Mouse (Mus musculus) limb, embryonic 11.5 days (tissue): ENCODE measurements at regions not wholly inside any gene's neighbourhood (a gene's known extent, or its start where the extent isn't known, plus 50 kb on each side); places are given as distances from the start of the nearest gene placed in this dataset.

Experiments used
- ATAC-seq: fragments of 200-750 bp; cut with Nextera tagmentation; 2 replicates; pipeline ENCODE4 v1.8.0; 2017; ENCODE audit warnings: low read depth; ENCODE audit not compliant: insufficient number of reproducible peaks, low FRiP score, low TSS enrichment
- DNase-seq: peaks from one replicate; pipeline ENCODE4 v3.0.0-alpha.2; 2015; ENCODE audit warnings: low spot score
- H3K27ac ChIP-seq: fragments of 300-500 bp; sonication (generic); replicated peaks from 2 replicates; pipeline ENCODE4 v1.5.1; 2014; ENCODE audit warnings: low read depth, mild to moderate bottlenecking, low read length
- H3K27me3 ChIP-seq: fragments of 300-500 bp; sonication (generic); 2 replicates; pipeline ENCODE4 v1.6.1; 2014; ENCODE audit warnings: mild to moderate bottlenecking, low read length, mixed read lengths; ENCODE audit not compliant: control insufficient read depth, insufficient read depth
- H3K36me3 ChIP-seq: fragments of 300-500 bp; sonication (generic); 2 replicates; pipeline ENCODE4 v1.6.1; 2014; ENCODE audit warnings: mild to moderate bottlenecking, low read length, moderate library complexity, mixed read lengths; ENCODE audit not compliant: control insufficient read depth, insufficient read depth
- H3K4me1 ChIP-seq: fragments of 300-500 bp; sonication (generic); 2 replicates; pipeline ENCODE4 v1.6.1; 2014; ENCODE audit warnings: low read length, mixed read lengths; ENCODE audit not compliant: control insufficient read depth, insufficient read depth
- H3K4me2 ChIP-seq: fragments of 300-500 bp; sonication (generic); 2 replicates; pipeline ENCODE4 v1.6.1; 2014; ENCODE audit warnings: low read depth, mild to moderate bottlenecking, moderate library complexity; ENCODE audit not compliant: severe bottlenecking
- H3K4me3 ChIP-seq: fragments of 300-500 bp; sonication (generic); 2 replicates; pipeline ENCODE4 v1.5.1; 2014; ENCODE audit warnings: low read depth, low read length
- H3K9ac ChIP-seq: fragments of 300-500 bp; sonication (generic); 2 replicates; pipeline ENCODE4 v1.6.1; 2014; ENCODE audit warnings: mild to moderate bottlenecking, low read length
- H3K9me3 ChIP-seq: fragments of 300-500 bp; sonication (generic); 2 replicates; pipeline ENCODE4 v1.6.1; 2016; ENCODE audit warnings: low read length; ENCODE audit not compliant: control insufficient read depth
- WGBS: fragments of 180-500 bp; shearing (Covaris S2); extraction: QIAGEN DNeasy Blood & Tissue Kit; methylation state at CpG from one replicate; pipeline ENCODE4 v1.1.7; 2014; 5-methylcytosine and 5-hydroxymethylcytosine counted together

- WGBS, result 84% methylated on average over 9 of the region's 9 CpGs
- DNase-seq (no peak), ATAC-seq (no peak)
- no peak overlapping the region for H3K4me3 ChIP-seq
- no peak overlapping the region for H3K4me2 ChIP-seq
- no peaks in the 10 kb centered on the region for H3K4me1 ChIP-seq
- no peaks in the 10 kb centered on the region for H3K36me3 ChIP-seq
- H3K27ac ChIP-seq, result no peak overlapping the region
- no peak overlapping the region for H3K9ac ChIP-seq
- H3K9me3 ChIP-seq, result no peaks in the 10 kb centered on the region
- no peaks in the 10 kb centered on the region for H3K27me3 ChIP-seq
These were observed 147.2 kb upstream of the Ccn2 start for GRCm38 (mm10) chr10:24448001-24448561.

DNA sequence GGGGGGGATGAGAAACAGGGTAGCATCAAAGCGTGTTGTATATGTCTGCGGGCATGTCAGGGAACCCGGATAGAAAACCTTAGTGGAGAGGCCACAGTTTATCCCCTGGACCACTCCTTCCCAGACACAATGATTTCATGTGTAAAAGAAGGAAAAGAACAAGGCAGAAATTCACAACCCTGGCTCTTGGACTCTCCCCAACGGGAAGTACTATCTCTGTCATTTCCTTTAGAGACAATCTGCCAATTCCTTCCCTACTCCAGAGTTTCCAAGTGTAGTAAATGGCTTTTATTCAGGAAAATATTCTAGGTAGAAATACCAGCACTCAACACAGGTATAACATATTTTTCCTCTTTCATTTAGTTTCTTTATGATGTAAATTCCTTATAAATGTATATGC, 141.7 kb upstream of the Ccn2 start:
- no peak for DNase-seq
- ATAC-seq, result no peak
- Histone ChIP-seq H3K4me3 (no peak overlapping the region), H3K4me2 (no peak overlapping the region), H3K9ac (no peak overlapping the region), H3K9me3 (no peaks in the 10 kb centered on the region), H3K36me3 (no peaks in the 10 kb centered on the region), H3K4me1 (no peaks in the 10 kb centered on the region), H3K27me3 (no peaks in the 10 kb centered on the region), H3K27ac (no peak overlapping the region)
- WGBS, result 95% methylated on average over 4 of the region's 4 CpGs

DNA sequence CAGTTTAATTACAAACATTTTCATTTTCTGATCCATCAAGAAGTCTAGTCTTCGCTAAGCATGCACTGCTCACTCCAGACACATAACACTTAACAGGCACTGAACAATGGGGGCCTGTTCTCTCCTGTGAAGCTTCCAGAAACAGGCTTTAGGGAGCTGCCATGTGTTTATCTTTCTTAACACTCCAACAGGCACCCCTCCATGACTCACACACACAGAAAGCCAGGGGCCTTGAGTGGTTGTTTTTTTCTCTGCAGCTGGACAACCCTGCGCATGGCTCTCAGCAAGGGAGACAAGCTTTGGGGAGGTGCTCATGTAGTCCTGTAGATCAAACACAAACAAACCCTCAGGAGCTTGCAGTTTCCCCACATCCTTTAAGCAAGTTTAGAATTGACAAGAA, 136.6 kb upstream of the Ccn2 start:
- no peak overlapping the region for H3K4me2 ChIP-seq
- WGBS, result 71% methylated on average over 2 of the region's 2 CpGs
- H3K27me3 ChIP-seq, result no peaks in the 10 kb centered on the region
- H3K27ac ChIP-seq, result 0 out of 2 replicates have a peak overlapping the region, but pooled peaks have one; percentile 17
- H3K4me1 ChIP-seq, result no peaks in the 10 kb centered on the region
- DNase-seq, result peak; percentile 29
- H3K9me3 ChIP-seq, result no peaks in the 10 kb centered on the region
- no peaks in the 10 kb centered on the region for H3K36me3 ChIP-seq
- no peak overlapping the region for H3K4me3 ChIP-seq
- ATAC-seq, result 0 out of 2 replicates have a peak, but pooled peaks have one; percentile 67
- no peak overlapping the region for H3K9ac ChIP-seq

GRCm38 (mm10) chr10:24463873-24464272, 131.4 kb upstream of the Ccn2 start:
- H3K4me3 ChIP-seq, result no peak overlapping the region
- H3K36me3 ChIP-seq, result no peaks in the 10 kb centered on the region
- no peaks in the 10 kb centered on the region for H3K9me3 ChIP-seq
- H3K27me3 ChIP-seq, result no peaks in the 10 kb centered on the region
- no peaks in the 10 kb centered on the region for H3K4me1 ChIP-seq
- H3K4me2 ChIP-seq, result no peak overlapping the region
- H3K9ac ChIP-seq, result no peak overlapping the region
- no peak for DNase-seq
- no peak for ATAC-seq
- WGBS, result 92% methylated on average over 1 of the region's 1 CpGs
- H3K27ac ChIP-seq, result no peak overlapping the region

GRCm38 (mm10) chr10:24464377-24464776, 130.9 kb upstream of the Ccn2 start:
- 88% methylated on average over 3 of the region's 3 CpGs for WGBS
- no peaks in the 10 kb centered on the region for H3K9me3 ChIP-seq
- H3K4me3 ChIP-seq, result no peak overlapping the region
- no peak overlapping the region for H3K27ac ChIP-seq
- H3K4me2 ChIP-seq, result no peak overlapping the region
- ATAC-seq, result no peak
- no peak overlapping the region for H3K9ac ChIP-seq
- no peaks in the 10 kb centered on the region for H3K4me1 ChIP-seq
- H3K27me3 ChIP-seq, result no peaks in the 10 kb centered on the region
- no peak for DNase-seq
- no peaks in the 10 kb centered on the region for H3K36me3 ChIP-seq

DNA sequence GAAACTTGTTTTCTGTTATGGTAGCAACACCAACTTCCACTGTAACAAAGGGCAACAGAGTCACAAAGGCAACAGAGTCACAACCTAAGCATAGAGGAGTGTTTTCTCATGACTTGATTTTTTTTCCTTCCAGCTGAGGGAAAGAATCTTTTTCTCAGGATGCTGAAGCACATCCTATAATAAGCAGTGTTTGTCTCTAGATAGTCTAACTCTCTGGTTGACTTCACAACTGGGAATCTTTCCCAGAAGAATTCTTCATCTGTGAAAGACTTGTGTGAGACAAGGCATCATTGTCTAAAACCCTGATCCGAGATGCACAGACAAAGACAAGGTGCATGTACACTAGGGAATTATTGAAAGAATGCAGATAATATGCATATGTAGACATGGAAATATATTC, 125.5 kb upstream of the Ccn2 start:
- Histone ChIP-seq H3K4me2 (no peak overlapping the region), H3K9me3 (no peaks in the 10 kb centered on the region), H3K4me3 (no peak overlapping the region), H3K27ac (no peak overlapping the region), H3K27me3 (no peaks in the 10 kb centered on the region), H3K36me3 (no peaks in the 10 kb centered on the region), H3K9ac (no peak overlapping the region), H3K4me1 (no peaks in the 10 kb centered on the region)
- no peak for DNase-seq
- no peak for ATAC-seq
- 95% methylated on average over 1 of the region's 1 CpGs for WGBS

GRCm38 (mm10) chr10:24471521-24471920, 123.7 kb upstream of the Ccn2 start:
- H3K27me3 ChIP-seq, result no peaks in the 10 kb centered on the region
- H3K4me1 ChIP-seq, result no peaks in the 10 kb centered on the region
- DNase-seq (no peak), ATAC-seq (no peak)
- no peak overlapping the region for H3K27ac ChIP-seq
- WGBS, result 80% methylated on average over 2 of the region's 2 CpGs
- H3K9me3 ChIP-seq, result no peaks in the 10 kb centered on the region
- H3K36me3 ChIP-seq, result no peaks in the 10 kb centered on the region
- no peak overlapping the region for H3K4me3 ChIP-seq
- H3K9ac ChIP-seq, result no peak overlapping the region
- H3K4me2 ChIP-seq, result no peak overlapping the region

DNA sequence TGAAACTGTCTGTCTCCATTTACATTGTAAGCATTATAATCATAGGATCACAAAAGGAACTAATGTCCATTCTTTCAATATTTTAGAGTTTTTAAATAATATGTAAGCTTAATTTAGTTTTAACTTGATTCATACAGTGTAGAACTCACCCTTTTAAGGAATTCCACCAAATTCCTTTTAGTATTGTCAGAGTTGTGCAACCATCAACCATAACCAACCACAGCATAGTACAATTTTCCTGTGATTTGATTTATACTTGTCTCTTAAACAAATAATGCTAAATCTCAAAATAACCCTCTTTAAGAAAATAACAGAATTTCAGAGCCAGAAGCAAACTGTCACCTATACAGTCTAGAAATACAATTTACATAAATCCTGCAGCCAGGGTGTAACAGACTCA, 119.0 kb upstream of the Ccn2 start:
- no peak overlapping the region for H3K27ac ChIP-seq
- no peaks in the 10 kb centered on the region for H3K4me1 ChIP-seq
- H3K27me3 ChIP-seq, result no peaks in the 10 kb centered on the region
- no peaks in the 10 kb centered on the region for H3K9me3 ChIP-seq
- no peak overlapping the region for H3K4me3 ChIP-seq
- H3K9ac ChIP-seq, result no peak overlapping the region
- no peak overlapping the region for H3K4me2 ChIP-seq
- ATAC-seq (no peak), DNase-seq (no peak)
- no peaks in the 10 kb centered on the region for H3K36me3 ChIP-seq

- no peaks in the 10 kb centered on the region for H3K4me1 ChIP-seq
- WGBS, result 78% methylated on average over 2 of the region's 2 CpGs
- H3K27ac ChIP-seq, result no peak overlapping the region
- H3K9ac ChIP-seq, result no peak overlapping the region
- DNase-seq (no peak), ATAC-seq (no peak)
- no peak overlapping the region for H3K4me2 ChIP-seq
- no peaks in the 10 kb centered on the region for H3K9me3 ChIP-seq
- no peak overlapping the region for H3K4me3 ChIP-seq
- H3K27me3 ChIP-seq, result no peaks in the 10 kb centered on the region
- H3K36me3 ChIP-seq, result no peaks in the 10 kb centered on the region
These were observed 116.7 kb upstream of the Ccn2 start for GRCm38 (mm10) chr10:24478535-24478934.
